Mouse (Mus musculus): Measurements from ENCODE around the gene Armc3.

Gene Armc3

DNA sequence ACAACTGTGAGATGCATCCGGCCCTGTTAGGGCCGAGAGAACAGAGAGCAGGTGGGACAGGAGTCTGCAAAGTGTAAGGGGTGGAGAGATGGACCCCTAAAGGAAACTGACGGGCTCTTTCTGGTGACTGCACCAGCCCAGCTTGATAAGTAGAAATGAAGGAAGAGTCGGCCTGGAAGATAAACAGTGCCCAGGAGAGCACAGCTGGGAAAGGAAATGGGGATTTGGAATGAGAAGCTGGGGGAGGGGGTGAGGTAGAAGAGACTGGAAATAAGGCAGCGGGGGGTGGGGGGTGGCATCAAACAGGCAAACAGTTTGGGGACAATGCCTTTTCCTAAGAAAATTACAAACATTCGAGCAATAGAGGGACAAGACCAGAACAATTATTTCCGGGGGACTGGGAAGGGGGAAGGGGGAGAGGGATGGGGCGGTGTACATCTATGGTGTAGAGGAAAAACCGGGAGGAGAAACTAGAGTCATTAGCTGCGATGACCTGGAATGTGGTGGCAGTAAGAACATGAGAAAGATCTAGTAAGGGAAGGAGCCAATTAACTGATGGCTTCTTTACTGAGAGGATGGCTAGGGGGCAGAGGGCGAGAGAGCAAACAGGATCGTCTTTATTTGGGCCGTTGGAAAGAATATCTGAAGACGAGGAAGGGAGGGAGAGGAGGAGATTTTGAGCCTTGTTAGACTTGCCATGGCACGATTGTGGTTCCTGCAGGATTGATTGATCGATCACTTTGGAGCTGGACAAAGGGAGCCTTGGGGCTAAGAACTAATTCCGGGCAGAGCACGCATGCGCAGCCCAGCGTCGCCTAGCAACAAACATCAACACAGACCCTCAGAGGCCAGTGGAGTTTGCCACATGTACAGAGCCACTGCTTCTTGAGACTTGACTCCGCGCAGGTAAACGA lies at the start of gene Armc3:
Gene Armc3, plus strand, starts transcription at position 851 of the 914 bp plus-strand sequence.
- no peak for DNase-seq

GRCm38 (mm10) chr2:19152687-19153086 lies 46.4 kb upstream of the Armc3 start:
- DNase-seq = no peak

- DNase-seq = peak; percentile 27
Measured at GRCm38 (mm10) chr2:19156176-19156575, 42.9 kb upstream of the Armc3 start.

DNA sequence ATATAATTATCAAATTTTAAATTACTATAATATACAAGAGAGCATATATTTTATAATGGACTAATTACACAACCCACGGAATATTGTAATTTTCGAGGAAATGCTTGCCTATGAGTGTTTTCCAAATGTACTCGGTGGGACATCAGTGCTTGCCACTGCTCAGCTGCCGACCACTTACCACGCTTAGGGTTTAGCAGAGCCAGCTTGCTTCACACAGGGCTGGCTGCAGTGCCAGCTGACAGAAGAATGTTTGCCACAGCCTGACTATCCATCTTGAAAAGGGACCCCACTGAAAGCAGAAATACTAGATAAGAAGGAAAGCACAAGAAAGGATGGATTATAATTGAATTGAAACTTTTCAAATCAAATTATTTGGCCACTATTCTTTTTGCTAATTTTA lies 39.6 kb upstream of the Armc3 start:
- DNase-seq = no peak

- no peak for DNase-seq
Measured at GRCm38 (mm10) chr2:19160368-19161114, 38.6 kb upstream of the Armc3 start.

GRCm38 (mm10) chr2:19164234-19164633 lies 34.9 kb upstream of the Armc3 start:
- DNase-seq = no peak

DNA sequence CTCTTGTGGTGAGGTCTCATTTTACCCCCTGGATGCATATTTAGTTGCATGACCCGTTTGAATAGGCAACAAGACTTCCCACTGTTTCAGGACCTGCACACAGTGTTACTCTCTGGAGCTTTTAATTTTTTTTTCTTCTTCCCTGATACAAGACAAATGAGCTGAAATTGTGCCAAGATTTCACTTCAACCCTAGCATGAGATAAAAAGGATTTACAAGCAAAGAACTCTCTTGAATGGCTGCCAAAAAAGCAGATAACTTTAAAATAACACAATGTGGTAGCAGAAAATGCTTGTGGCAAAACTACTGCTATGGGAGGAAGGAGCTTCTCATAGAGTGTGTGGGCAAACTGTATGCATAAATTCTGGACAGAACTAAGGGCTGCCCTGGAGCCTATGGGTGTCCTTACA lies 22.3 kb upstream of the Armc3 start:
- no peak for DNase-seq

DNA sequence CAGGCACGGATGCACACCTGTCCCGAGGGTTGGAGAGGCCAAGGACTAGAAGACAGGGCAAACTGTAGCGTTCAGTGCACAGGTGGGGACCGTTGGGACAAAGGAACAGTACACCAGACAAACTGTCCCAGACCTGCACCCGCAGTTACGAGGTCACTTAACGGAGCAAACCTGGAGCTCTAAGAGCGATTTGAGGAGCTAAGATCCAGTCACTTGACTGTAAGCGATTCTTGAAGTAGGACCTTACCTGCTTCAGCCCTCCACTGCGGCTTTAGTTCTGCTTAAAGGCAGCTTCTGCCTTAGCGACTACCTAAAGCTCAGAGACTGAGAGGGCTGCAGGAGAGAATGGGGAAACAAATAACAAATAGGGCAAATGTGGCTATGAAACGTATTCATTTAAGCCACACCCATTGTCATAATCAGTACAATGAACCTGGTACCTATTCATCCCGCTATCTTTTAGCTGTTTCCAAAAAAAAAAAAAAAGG lies 308 bp downstream of the Armc3 start:
- DNase-seq = no peak

GRCm38 (mm10) chr2:19200112-19200511 lies 1.0 kb downstream of the Armc3 start:
- DNase-seq = no peak

GRCm38 (mm10) chr2:19201682-19202081 lies 2.6 kb downstream of the Armc3 start:
- DNase-seq = no peak

- DNase-seq = no peak
Measured at GRCm38 (mm10) chr2:19234305-19234704, 35.2 kb downstream of the Armc3 start.

- DNase-seq = no peak
Measured at GRCm38 (mm10) chr2:19235193-19235592, 36.1 kb downstream of the Armc3 start.

DNA sequence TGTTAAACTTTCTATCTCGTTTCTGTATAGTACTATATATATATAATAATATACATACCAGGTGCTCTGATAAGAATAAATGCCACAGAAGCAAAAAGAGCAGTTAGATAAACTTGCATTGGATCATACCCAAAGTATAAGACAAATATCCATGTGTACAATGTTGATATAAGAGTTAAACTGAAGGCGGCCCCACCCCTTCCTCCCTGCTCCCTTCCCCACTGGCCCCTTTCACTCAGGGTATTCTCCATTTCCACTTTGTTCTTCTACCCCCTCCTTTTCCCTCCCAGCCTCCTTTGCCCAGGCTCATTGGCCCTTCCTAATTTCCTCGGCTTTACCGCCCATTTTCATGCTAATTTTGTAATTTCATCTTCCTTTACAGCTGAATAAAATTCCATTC lies 36.5 kb downstream of the Armc3 start:
- no peak for DNase-seq

- no peak for DNase-seq
Measured at GRCm38 (mm10) chr2:19238771-19239170, 39.7 kb downstream of the Armc3 start.

GRCm38 (mm10) chr2:19249611-19250010 lies 50.5 kb downstream of the Armc3 start:
- DNase-seq = no peak

DNA sequence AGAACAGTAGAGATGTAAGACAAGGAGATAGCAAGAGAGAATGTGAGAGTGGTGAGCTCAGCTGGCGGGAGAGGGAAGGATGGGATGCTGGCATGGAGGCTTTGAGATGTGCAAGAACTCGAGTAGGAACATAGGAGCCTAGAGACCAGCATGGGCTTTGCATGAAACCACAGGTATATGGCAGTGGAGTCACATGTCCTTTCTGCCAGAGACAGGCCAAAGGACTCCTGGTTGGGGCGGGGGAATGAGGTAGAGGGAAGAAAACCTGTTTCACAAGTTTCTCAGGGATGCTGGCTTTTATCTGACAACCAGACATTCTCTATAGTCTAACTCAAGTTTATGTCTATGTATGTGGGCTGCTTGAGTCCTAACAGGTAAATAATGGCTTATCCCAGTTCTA lies 55.9 kb downstream of the Armc3 start:
- DNase-seq = no peak

DNA sequence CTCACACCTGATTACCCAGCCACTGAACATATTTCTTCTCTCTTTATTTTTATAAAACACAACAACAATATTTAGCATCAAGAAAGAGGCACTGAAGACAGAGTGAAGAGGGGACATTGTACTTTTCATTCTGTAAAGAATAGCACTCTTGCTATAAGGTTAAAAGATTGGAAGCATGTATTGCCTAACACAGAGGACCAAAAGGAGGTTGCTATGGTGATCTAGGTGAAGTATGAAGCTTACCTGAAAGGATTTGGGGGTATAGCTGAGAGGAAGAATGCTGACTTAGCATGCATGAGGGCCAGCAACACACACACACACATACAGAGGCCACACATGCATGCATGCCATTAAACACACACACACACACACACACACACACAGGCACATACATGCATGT lies 58.2 kb downstream of the Armc3 start:
- DNase-seq = no peak

DNA sequence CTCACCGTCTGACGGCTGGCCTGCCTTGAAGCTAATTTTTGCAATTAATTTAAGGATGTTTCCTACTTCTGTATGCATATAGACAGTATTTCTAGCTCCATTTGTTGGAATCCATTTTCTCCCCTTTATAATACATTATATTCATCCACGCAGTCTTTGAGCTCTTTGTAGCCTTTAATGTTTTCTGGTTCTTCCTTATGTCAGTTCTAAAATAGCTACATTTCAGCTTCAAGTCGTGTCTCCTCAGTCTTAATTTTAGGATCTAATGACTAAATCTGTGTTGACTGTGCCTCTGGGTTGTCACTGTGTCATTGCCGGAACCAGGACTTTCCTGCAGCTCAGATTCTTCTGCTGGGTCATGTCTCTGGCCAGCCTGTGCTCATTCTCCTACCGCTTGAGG lies 61.3 kb downstream of the Armc3 start:
- no peak for DNase-seq

DNA sequence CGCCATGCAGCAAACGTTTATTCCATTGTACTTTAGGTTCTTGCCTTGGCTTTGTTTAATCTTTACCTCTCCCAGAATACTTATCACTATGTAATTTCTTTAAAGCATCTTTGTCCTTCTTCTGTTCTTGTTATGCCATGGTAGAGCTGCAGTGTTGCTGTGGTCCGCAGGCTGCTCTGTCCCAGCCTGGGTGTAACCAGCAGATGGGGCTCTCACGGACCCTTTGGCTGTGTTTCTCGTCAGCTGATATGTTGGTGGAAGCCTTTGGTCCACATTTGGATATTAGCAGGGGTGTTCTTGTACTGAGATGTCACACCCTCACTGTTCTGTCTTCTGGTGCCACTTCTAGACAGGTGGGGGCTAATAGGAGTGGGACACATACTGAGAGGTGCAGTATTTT lies 64.3 kb downstream of the Armc3 start:
- DNase-seq = no peak

DNA sequence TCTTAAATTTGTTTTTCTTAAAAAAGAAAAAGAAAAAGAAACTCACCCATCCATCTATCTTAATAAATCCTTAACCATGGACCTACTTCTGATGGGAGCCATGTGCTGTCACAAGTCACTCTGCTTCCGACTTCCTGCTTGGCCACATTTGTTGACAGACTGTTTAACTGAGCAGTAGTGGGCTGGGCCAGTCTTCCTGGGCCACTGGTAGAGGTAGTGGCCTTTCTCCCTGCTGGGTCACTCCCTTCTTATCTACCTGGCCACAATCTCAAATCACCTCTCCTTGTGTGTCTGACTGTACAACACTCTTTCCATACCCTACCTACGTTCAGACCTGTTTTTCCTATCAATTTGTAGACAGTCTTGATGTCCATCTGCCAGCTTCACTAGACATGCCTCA lies 66.7 kb downstream of the Armc3 start:
- DNase-seq = no peak

DNA sequence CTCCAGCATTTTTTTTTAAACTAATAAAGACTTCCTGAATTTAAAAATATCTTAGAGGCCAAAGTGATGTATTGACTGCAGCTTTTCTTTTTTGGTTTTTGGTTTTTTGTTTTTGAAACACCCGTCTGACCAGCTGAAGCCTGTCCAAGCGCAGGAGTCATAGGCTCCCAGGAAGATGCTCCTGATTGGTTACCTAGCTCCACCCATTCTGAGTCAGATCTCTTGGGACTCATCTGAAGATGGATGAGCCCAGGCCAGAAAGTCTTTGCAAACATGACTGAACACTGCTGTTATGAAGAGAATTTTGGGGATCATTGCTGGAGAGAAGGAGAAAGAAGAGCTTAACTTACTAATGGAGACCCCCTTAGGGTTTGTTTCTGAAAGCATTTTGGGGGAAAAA lies 68.3 kb downstream of the Armc3 start:
- no peak for DNase-seq

DNA sequence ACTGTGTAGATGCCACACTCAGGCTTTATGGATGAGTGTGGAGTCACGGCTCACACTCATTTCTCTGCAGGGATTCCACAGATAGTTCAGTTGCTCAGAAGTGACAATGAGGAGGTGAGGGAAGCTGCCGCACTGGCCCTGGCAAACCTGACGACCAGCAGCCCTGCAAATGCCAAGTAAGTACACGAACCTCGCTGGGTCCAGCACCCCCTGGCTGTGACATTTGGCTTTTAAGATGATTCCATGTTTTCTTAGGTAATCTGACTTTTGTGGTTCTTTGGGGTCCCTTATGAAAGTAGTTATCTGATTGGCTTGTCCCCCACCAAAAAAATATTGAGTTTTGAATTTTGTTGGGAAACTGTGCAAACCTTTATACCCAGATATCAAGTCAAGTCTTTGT lies 70.9 kb downstream of the Armc3 start:
- no peak for DNase-seq

DNA sequence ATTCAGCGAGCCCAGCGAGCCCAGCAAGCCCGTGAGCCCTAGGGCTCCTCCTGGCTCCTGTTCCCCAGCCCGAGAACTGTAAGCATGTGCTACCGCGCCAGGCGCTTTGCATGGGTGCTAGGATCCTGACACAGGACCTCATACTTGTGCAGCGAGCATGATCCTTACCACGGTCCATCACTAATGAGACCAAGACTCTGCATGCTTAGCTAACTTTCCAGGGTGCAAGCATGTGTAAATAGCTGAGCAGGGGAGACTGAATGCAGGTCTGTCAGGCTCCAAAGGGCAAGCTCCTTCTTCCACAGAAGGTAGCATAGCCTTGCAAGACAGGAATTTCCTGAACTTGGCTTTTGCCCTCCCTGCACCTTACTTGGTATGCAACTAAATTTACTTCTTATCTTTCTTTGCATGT lies 71.6 kb downstream of the Armc3 start:
- DNase-seq = no peak

DNA sequence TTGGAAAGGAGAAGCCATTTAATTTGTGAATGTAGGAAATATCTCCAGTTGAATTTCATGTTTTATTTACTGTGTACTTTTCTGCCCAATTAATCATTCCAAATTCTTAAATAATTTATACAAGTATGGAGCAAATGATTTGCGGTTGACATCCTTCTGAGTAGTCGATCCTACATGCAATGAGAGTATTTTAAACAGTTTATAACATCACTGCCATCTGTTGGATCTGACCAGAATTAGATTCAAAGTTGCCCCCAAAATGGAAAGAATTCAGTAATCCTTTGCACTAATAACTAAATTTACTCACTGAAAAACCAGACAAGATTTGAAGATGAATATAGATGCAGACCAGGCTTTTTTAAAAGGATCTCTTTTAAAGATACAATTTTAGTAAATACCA lies 75.5 kb downstream of the Armc3 start:
- DNase-seq = no peak
